Mouse (Mus musculus) hindbrain, embryonic 13.5 days (tissue): ENCODE results near the gene Ccr10. TPM values are rescaled to one million over a fixed set of nuclear protein-coding genes. Genes with fewer than 3 reads are reported as not detected.

Source experiments
- ATAC-seq: fragments of 200-750 bp; cut with Nextera tagmentation; 2 replicates; pipeline ENCODE4 v1.8.0; 2017; ENCODE audit warnings: moderate TSS enrichment; ENCODE audit not compliant: low FRiP score
- H3K27ac ChIP-seq: fragments of 300-500 bp; sonication (generic); 2 replicates; pipeline ENCODE4 v1.5.1; 2015; ENCODE audit warnings: inconsistent platforms, mild to moderate bottlenecking, moderate library complexity
- H3K27me3 ChIP-seq: fragments of 300-500 bp; sonication (generic); 2 replicates; pipeline ENCODE4 v1.6.1; 2015; ENCODE audit warnings: mild to moderate bottlenecking, inconsistent platforms
- H3K36me3 ChIP-seq: fragments of 300-500 bp; sonication (generic); 2 replicates; pipeline ENCODE4 v1.6.1; 2015; ENCODE audit warnings: mild to moderate bottlenecking, inconsistent platforms
- H3K4me1 ChIP-seq: fragments of 300-500 bp; sonication (generic); replicated peaks from 2 replicates; pipeline ENCODE4 v1.6.1; 2015; ENCODE audit warnings: inconsistent platforms
- H3K4me2 ChIP-seq: fragments of 300-500 bp; sonication (generic); 2 replicates; pipeline ENCODE4 v1.6.1; 2015; ENCODE audit warnings: inconsistent platforms, mild to moderate bottlenecking, moderate library complexity
- H3K4me3 ChIP-seq: fragments of 300-500 bp; sonication (generic); 2 replicates; pipeline ENCODE4 v1.5.1; 2015; ENCODE audit warnings: mild to moderate bottlenecking, inconsistent platforms
- H3K9ac ChIP-seq: fragments of 300-500 bp; sonication (generic); 2 replicates; pipeline ENCODE4 v1.6.1; 2015; ENCODE audit warnings: mild to moderate bottlenecking, inconsistent platforms
- H3K9me3 ChIP-seq: fragments of 300-500 bp; sonication (generic); 2 replicates; pipeline ENCODE4 v1.6.1; 2016; ENCODE audit warnings: inconsistent platforms
- WGBS: fragments of 180-500 bp; shearing (Covaris S2); methylation state at CpG from one replicate; pipeline ENCODE4 v1.1.7; 2015; 5-methylcytosine and 5-hydroxymethylcytosine counted together
- polyA plus RNA-seq: library from polyadenylated mRNA; unstranded; fragments of >200 nt; fragmentation: Nextera tagmentation; extraction: Ambion mirVana; gene quantifications from 2 replicates; pipeline ENCODE4 v1.2.1, GENCODE M21; 2015

Ccr10 gene
- 0.13 and 0.18 TPM in 2 replicates for polyA plus RNA-seq

DNA sequence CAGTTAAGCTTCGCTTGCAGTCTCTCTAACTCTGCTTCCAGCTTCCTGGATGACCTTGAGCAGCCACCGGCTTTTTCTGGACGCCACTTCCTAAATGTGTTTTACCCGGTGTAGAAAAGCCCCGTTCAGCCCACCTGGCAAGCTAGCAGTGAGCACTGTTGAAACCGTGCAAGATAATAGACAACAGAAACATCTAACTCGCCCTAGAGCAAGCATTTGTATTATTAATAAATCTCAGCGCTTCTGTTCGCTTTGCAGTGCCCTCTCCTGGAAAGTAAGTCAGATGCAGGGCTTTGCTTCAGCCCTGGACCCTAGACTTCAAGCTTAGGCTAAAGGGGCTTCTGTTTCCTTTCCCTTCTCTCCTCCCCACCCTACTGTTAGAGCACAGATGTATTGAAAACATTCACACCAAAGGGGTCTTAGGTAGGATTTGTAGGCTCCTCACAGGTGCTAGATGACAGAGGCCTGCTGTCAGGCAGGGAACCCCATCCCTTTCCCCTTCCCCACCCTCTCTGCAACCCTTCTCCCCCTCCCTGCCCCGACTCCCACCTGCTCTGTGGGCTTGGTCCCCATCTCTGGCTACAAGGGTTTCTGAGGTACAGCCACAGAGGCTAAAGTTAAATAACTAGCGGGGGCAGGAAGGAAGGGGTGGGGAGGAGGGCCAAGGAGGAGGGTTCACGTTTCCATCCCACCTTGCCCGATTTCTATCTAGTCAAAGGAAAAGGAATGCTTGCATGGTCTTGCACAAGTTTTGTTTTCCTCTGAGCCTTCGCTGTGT lies at the start of gene Ccr10:
Ccr10 (minus strand) TSS at position 593 of the 778 bp plus-strand sequence.
- Histone ChIP-seq H3K27ac (peak within 1 kb of the TSS; percentile 71), H3K27me3 (peaks cover 63% of the 10 kb centered on the region), H3K4me3 (peak within 1 kb of the TSS; percentile 43), H3K4me1 (peaks cover 75% of the 10 kb centered on the region), H3K9me3 (no peaks in the 10 kb centered on the region), H3K36me3 (no peaks in the 10 kb centered on the region), H3K9ac (peak within 1 kb of the TSS; percentile 73), H3K4me2 (peak within 1 kb of the TSS; percentile 59)
- ATAC-seq, result no peak
- WGBS, result 19% methylated on average over 14 of the region's 14 CpGs

DNA sequence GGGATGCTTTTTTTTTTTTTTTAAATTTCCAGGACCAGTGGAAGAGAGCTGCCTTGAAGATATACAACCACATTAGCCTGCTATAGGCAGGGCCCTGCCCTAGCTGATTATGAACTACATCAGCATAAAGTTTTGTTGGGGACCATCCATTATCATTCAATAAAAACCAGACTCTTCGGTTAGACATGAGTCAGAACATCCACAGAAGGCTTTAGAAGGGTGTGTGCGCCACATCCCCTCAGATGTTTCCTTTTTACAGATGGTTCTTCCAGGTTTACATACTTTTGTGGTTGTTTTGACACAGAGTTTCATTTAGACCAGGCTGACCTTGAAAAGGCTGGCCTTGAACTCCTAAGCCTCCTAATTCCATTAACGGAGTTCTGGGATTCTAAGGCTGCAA lies 49.1 kb upstream of the Ccr10 start:
- Histone ChIP-seq H3K4me3 (no peak overlapping the region), H3K27me3 (peaks cover 5% of the 10 kb centered on the region), H3K27ac (no peak overlapping the region), H3K4me1 (peaks cover 12% of the 10 kb centered on the region), H3K9ac (no peak overlapping the region), H3K36me3 (no peaks in the 10 kb centered on the region), H3K4me2 (no peak overlapping the region), H3K9me3 (no peaks in the 10 kb centered on the region)
- WGBS, result 90% methylated on average over 3 of the region's 3 CpGs
- ATAC-seq, result no peak

DNA sequence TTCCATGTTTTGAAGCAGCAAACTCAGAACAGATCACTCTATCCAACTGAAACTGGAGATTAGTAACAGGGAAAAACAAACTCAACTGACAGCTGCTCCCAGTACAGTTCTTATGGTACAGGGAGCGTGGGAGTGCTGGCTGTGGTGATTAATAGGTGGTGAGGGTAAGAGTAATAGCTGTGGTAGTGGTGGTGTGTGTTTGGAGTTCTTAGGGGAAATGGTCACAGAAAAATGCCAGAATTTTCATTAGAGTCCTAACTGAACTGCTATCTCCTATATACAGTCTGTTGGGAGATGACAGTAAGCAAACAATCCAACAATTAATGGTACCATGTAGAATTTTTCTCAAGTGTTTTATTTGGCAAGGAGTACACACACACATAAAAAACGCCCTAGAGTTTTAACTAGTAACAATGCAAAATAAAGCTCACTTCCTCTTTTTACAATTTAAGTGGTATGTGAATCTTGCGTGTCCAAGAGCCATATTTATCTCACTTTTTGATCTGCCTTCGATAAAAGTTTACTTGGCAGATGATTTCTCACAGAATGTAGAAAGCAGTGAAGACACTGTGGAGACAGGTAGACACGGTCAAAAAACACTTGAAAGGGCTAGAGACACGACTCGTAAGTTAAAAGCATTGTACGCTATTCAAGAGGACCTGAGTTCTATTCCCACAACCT lies 46.2 kb upstream of the Ccr10 start:
- H3K27ac ChIP-seq, result no peak overlapping the region
- H3K4me2 ChIP-seq, result no peak overlapping the region
- no peaks in the 10 kb centered on the region for H3K36me3 ChIP-seq
- WGBS, result 90% methylated on average over 8 of the region's 8 CpGs
- no peak for ATAC-seq
- no peak overlapping the region for H3K4me3 ChIP-seq
- H3K27me3 ChIP-seq, result no peaks in the 10 kb centered on the region
- no peak overlapping the region for H3K9ac ChIP-seq
- peaks cover 11% of the 10 kb centered on the region for H3K4me1 ChIP-seq
- no peaks in the 10 kb centered on the region for H3K9me3 ChIP-seq

DNA sequence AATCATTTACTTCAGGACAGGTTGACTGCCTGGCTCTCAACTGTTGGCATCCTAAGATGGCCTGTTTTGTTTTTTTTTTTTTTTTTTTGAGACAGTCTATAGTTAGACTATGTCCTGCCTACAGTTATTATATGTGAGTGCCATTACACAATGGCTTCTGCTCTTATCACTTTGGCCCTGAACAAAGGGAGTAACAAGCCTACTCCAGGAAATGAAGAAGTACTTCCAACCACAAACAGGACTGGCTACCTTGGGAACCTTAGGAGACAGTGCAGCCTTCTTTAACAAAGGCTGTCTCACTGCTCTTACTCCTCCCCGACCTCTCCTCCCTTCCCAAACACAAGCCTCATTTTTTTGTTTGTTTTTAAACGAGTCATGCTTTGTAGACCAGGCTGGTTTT lies 45.6 kb upstream of the Ccr10 start:
- H3K27ac ChIP-seq, result no peak overlapping the region
- peaks cover 8% of the 10 kb centered on the region for H3K4me1 ChIP-seq
- no peak for ATAC-seq
- WGBS, result 68% methylated on average over 2 of the region's 2 CpGs
- no peaks in the 10 kb centered on the region for H3K9me3 ChIP-seq
- no peak overlapping the region for H3K9ac ChIP-seq
- peaks cover 1% of the 10 kb centered on the region; the same call in 1 of the 2 replicates for H3K36me3 ChIP-seq
- no peak overlapping the region for H3K4me3 ChIP-seq
- H3K4me2 ChIP-seq, result no peak overlapping the region
- no peaks in the 10 kb centered on the region for H3K27me3 ChIP-seq

DNA sequence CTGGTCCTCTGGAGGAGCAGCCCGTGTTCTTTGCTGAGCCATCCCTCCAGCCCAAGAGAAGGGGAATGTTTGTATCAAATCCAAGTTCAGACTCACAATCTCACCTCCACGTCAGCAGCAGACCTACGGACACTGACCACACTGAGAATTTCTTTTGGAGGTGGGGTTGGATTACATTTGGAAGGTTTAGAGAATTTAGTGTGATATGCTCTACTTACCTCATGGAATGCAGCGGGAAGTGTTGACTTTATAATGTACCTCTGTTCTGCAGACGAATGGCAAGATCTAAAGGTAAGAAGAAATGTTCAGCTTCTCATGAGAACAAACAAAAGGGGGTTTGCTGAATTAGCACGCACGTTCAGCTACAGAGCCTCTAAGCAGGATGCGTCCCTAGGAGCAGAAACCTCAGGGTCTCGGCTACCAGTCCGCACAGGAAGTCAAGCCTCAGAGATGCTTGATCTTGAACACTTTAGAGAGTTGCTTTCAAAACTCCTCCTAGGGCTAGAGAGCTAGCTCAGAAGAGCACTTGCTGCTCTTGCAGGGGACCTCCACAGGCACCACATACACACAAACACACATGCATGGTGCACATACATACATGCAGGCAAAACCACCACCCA lies 43.3 kb upstream of the Ccr10 start:
- H3K4me1 ChIP-seq, result no peaks in the 10 kb centered on the region
- no peaks in the 10 kb centered on the region for H3K27me3 ChIP-seq
- 87% methylated on average over 10 of the region's 10 CpGs for WGBS
- no peak for ATAC-seq
- H3K4me2 ChIP-seq, result no peak overlapping the region
- H3K36me3 ChIP-seq, result peaks cover 23% of the 10 kb centered on the region
- H3K4me3 ChIP-seq, result no peak overlapping the region
- no peak overlapping the region for H3K27ac ChIP-seq
- no peaks in the 10 kb centered on the region for H3K9me3 ChIP-seq
- no peak overlapping the region for H3K9ac ChIP-seq

DNA sequence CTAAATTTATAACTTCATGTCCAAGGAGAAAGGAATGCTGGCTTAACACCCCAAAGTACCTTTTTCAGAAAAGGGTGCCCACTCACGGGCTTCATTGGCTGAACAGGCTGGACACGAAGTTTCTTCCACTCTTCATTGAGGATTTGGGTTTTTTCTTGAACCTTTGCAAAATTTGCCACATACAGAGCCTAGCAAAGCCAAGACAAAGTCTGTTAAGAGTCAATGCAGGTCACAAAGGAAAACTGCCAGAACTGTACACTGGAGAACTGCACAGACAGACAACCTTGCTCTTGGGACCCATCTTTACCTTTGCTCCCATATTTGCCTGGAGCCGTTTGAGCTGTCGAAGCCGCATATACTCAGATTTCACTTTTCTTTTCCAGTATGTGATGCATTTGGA lies 41.7 kb upstream of the Ccr10 start:
- Histone ChIP-seq H3K4me3 (no peak overlapping the region), H3K9ac (no peak overlapping the region), H3K4me2 (no peak overlapping the region), H3K4me1 (no peaks in the 10 kb centered on the region), H3K9me3 (no peaks in the 10 kb centered on the region), H3K36me3 (peaks cover 32% of the 10 kb centered on the region), H3K27ac (no peak overlapping the region), H3K27me3 (no peaks in the 10 kb centered on the region)
- WGBS, result 92% methylated on average over 5 of the region's 5 CpGs
- no peak for ATAC-seq

DNA sequence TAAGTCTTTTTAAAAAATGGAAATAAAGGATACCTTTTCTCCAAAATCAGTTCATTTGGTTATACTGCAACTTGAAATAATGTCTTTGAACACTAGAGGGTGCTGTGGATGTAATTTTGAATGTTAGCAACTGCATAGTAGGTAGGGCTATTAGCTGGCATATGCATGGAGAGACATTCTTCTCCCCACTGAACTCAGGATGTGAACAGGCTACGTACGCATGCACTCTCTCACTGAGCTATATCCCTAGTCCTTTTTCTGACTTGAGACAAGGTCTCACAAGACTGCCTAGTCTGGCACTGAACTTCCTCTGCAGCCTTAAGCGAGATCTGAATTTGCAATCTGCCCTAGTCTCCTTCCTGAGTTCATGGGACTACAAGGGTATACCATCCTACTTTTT lies 36.7 kb upstream of the Ccr10 start:
- Histone ChIP-seq H3K27ac (no peak overlapping the region), H3K27me3 (no peaks in the 10 kb centered on the region), H3K9ac (no peak overlapping the region), H3K9me3 (no peaks in the 10 kb centered on the region), H3K4me2 (no peak overlapping the region), H3K36me3 (peaks cover 68% of the 10 kb centered on the region), H3K4me1 (no peaks in the 10 kb centered on the region), H3K4me3 (no peak overlapping the region)
- 42% methylated on average over 3 of the region's 3 CpGs for WGBS
- no peak for ATAC-seq

DNA sequence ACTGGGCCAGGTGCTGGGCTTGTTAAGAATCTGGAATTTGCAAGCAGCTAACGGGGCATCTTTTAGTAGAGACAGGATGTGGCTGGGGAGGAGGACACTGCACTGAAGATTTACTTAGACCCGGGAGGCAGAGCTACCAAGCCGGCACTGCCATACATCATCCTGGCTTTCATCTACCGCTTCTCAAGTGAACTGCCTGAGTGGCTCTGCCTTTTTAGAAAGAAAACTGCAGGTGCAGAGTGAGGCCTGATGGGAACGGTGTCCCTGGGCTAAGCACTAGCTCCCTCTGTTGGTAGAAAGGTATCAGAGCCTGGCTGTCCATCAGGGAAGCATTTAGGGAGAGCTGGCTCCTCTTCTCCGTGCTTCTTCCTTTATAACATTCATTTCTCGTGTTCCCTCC lies 25.7 kb upstream of the Ccr10 start:
- Histone ChIP-seq H3K36me3 (peaks cover 70% of the 10 kb centered on the region), H3K9ac (peak overlapping the region; percentile 40), H3K4me1 (no peaks in the 10 kb centered on the region), H3K27me3 (no peaks in the 10 kb centered on the region), H3K27ac (no peak overlapping the region), H3K4me2 (no peak overlapping the region), H3K4me3 (no peak overlapping the region), H3K9me3 (no peaks in the 10 kb centered on the region)
- WGBS, result 27% methylated on average over 7 of the region's 7 CpGs
- ATAC-seq, result no peak

DNA sequence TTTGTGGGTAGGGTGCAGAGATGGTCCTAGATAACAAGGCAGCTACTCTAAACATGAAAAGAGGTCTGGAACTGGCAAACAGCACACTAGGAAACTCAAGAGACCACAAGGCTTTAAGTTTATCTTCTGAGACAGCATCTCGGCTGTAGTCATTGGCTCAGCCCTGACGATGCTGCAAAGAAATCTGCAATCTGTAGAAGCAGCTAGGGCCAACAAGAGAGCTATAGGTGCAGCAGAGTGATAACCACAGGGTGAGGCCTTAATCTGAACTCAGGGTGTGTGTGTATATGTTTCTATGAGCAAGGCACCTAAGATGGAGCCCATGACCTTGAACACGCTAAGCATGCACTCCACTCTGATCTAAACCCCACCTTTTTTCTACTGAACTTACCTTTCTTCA lies 24.3 kb upstream of the Ccr10 start:
- peaks cover 76% of the 10 kb centered on the region for H3K36me3 ChIP-seq

DNA sequence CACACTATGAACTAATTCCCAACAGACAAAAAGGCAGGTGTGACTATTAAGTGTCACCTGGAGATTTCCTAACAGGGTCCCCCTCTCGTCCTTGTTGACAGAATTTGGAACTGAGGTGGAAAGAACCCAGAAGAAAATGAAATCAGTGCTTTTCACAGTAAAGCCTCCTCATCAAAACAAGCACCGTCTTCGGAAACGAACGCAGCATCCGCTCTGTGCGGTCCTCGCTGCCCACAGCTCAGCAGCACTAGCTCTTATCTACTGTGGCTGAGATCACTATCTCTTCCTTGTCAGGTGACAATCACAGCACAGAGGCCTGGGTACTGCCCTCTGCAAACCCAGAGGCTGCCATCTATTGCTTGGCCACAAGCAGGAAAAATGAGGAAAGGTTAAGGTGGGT lies 20.9 kb upstream of the Ccr10 start:
- Histone ChIP-seq H3K36me3 (peaks cover 85% of the 10 kb centered on the region), H3K9ac (no peak overlapping the region; the same call in 1 of the 2 replicates), H3K4me2 (no peak overlapping the region), H3K4me3 (no peak overlapping the region), H3K9me3 (no peaks in the 10 kb centered on the region), H3K27ac (no peak overlapping the region), H3K27me3 (no peaks in the 10 kb centered on the region), H3K4me1 (peaks cover 1% of the 10 kb centered on the region)
- no peak for ATAC-seq
- 94% methylated on average over 8 of the region's 8 CpGs for WGBS

More for the DNA sequence above, 24.3 kb upstream of the Ccr10 start:
- no peak overlapping the region for H3K9ac ChIP-seq
- no peaks in the 10 kb centered on the region for H3K9me3 ChIP-seq
- H3K27me3 ChIP-seq, result no peaks in the 10 kb centered on the region
- WGBS, result 92% methylated on average over 3 of the region's 3 CpGs
- H3K4me2 ChIP-seq, result no peak overlapping the region
- ATAC-seq, result no peak
- no peak overlapping the region for H3K27ac ChIP-seq
- no peaks in the 10 kb centered on the region for H3K4me1 ChIP-seq
- H3K4me3 ChIP-seq, result no peak overlapping the region

DNA sequence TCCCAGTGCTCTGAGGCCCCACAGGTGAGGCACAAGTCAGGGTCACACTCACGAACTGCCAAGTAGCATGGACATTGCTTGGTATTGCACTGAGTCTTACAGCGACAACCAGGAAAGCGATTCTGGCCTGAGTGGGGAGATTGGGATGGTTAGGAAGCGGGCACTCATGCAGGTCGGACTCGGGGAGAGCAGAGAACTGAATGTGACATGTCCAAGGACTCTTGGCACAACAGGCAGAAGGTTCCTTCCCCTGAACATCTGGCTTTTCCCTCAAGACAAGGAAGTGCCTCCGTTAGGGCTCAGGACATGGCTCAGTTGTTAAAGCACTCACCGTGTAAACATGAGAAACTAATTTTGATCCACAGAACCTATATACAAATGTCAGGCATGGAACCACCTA lies 20.3 kb upstream of the Ccr10 start:
- H3K9me3 ChIP-seq, result no peaks in the 10 kb centered on the region
- no peak overlapping the region for H3K4me3 ChIP-seq
- H3K4me1 ChIP-seq, result peaks cover 7% of the 10 kb centered on the region
- 89% methylated on average over 8 of the region's 8 CpGs for WGBS
- no peak overlapping the region for H3K27ac ChIP-seq
- no peaks in the 10 kb centered on the region for H3K27me3 ChIP-seq
- H3K36me3 ChIP-seq, result peaks cover 83% of the 10 kb centered on the region
- peak overlapping the region; percentile 29; the same call in 1 of the 2 replicates for H3K9ac ChIP-seq
- no peak for ATAC-seq
- no peak overlapping the region for H3K4me2 ChIP-seq

DNA sequence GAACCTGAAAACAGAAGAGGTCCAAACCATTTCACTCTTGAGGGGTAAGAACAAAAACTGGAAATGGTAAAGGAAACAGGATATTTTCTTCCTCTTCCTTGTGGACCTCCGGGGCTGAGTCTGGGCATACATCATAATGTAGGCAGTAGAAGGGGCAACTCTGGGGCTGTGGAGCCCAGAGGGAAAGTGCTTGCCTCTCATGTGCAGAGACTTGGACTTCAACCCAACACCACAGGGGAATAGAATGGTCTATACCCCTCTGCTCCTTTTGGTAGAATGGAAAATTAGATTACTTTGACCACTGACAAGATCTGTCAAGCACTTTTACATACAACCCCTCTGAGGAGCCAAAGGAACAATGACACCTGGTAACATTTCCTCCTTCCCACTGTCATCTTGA lies 19.9 kb upstream of the Ccr10 start:
- no peaks in the 10 kb centered on the region for H3K9me3 ChIP-seq
- peaks cover 12% of the 10 kb centered on the region for H3K4me1 ChIP-seq
- H3K36me3 ChIP-seq, result peaks cover 78% of the 10 kb centered on the region
- no peak overlapping the region for H3K9ac ChIP-seq
- 83% methylated on average over 1 of the region's 1 CpGs for WGBS
- no peak for ATAC-seq
- H3K27me3 ChIP-seq, result no peaks in the 10 kb centered on the region
- H3K4me3 ChIP-seq, result no peak overlapping the region
- no peak overlapping the region for H3K27ac ChIP-seq
- H3K4me2 ChIP-seq, result no peak overlapping the region
